Mouse (Mus musculus): ENCODE measurements around the gene Mrgpra9. TPM values are rescaled to one million over a fixed set of nuclear protein-coding genes. Genes with fewer than 3 reads are reported as not detected.
"Not testable (repeated sequence)": the region's sequence is repeated elsewhere in the genome, so short reads cannot be mapped to it uniquely, and the experiment has no call there.

The Mrgpra9 gene
- polyA plus RNA-seq (2015; fragmentation: Nextera tagmentation; extraction: Ambion mirVana) = not detected in 2 replicates

DNA sequence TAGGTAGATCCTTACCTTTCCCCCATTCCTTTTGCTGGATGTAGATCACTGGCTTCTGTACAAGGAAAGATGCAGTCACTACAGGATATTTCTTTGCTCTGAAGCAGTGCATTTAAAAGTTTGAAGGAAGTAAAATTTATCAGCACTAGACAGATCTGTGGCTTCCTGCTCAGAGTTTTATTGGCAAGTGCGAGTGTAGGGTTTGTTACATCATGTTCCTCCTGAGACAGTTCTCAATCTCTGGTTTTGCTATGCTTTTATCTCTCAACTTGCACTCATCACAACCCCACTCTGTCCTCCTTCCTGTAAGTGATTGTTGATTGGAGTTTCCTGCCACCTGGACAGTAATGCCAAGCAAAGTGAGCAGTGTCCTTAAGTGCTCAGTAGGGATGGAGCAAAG lies at the start of gene Mrgpra9:
Gene Mrgpra9 (minus strand): TSS at position 79 of the 400 bp plus-strand sequence.
- no peak within 1 kb of the TSS for H3K9ac ChIP-seq (replicated peaks; ENCODE audit: low read length)
- no peak within 1 kb of the TSS for H3K27ac ChIP-seq (ENCODE audit: low read length)
- no peaks in the 10 kb centered on the region for H3K36me3 ChIP-seq (ENCODE audit: insufficient read depth, low read length)
- ATAC-seq (ENCODE audit: low FRiP score, low TSS enrichment) = no peak
- H3K27me3 ChIP-seq (ENCODE audit: insufficient read depth, low read length) = no peaks in the 10 kb centered on the region
- no peak within 1 kb of the TSS for H3K4me3 ChIP-seq (ENCODE audit: low read length)
- H3K4me1 ChIP-seq (ENCODE audit: insufficient read depth, low read length) = no peaks in the 10 kb centered on the region
- no peaks in the 10 kb centered on the region for H3K9me3 ChIP-seq (ENCODE audit: low read length)
- H3K4me2 ChIP-seq (replicated peaks; ENCODE audit: low read depth, low read length) = no peak within 1 kb of the TSS
- WGBS = 79% methylated on average over 1 of the region's 1 CpGs

DNA sequence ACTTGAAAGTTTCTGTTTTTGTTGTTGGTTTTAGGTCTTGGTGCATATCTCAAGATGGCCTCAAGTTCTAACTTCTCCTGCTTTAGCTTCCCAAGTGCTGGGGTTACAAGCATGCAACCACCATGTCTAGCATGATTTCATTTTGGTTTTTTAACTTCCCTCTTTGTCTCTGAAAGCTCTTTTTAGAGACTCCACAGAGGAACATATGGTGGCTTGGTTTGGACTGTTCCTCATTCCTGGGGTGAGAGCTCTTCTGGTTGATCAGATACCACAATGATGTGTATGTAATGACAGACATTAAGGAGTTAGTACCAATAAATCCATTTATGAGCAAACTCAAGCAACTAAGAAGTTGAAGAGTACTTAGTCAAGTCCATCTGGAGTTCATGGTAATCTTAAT lies 47.0 kb upstream of the Mrgpra9 start:
- not testable (repeated sequence) for H3K4me1 ChIP-seq (ENCODE audit: insufficient read depth, low read length); H3K27ac ChIP-seq (ENCODE audit: low read length); H3K4me2 ChIP-seq (replicated peaks; ENCODE audit: low read depth, low read length); H3K9me3 ChIP-seq (ENCODE audit: low read length); H3K9ac ChIP-seq (replicated peaks; ENCODE audit: low read length); H3K36me3 ChIP-seq (ENCODE audit: insufficient read depth, low read length); H3K4me3 ChIP-seq (ENCODE audit: low read length); ATAC-seq (ENCODE audit: low FRiP score, low TSS enrichment); H3K27me3 ChIP-seq (ENCODE audit: insufficient read depth, low read length)

DNA sequence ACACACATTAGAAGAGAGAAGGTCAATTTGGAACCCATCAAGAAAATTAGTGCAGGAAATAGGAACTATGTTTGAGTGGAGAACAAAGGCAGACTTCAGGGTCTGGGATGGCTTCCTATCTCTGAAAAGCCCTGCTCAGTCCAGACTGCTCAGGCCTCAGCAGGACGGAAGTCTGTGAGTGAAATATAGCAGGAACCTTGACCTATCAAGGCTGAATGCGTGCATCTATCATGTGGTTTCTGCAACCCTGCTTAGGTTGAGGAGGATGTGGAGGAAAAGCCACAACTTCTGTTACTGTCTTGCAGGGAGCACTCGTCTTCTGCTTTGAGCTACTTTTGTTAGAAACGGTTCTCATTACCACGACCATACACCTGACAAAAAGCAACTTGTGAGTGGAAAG lies 18.9 kb upstream of the Mrgpra9 start:
- 90% methylated on average over 5 of the region's 5 CpGs for WGBS
- H3K27ac ChIP-seq (ENCODE audit: low read length); H3K36me3 ChIP-seq (ENCODE audit: insufficient read depth, low read length); H3K9me3 ChIP-seq (ENCODE audit: low read length); H3K4me1 ChIP-seq (ENCODE audit: insufficient read depth, low read length); H3K9ac ChIP-seq (replicated peaks; ENCODE audit: low read length); ATAC-seq (ENCODE audit: low FRiP score, low TSS enrichment); H3K27me3 ChIP-seq (ENCODE audit: insufficient read depth, low read length); H3K4me3 ChIP-seq (ENCODE audit: low read length); H3K4me2 ChIP-seq (replicated peaks; ENCODE audit: low read depth, low read length): not testable (repeated sequence)

GRCm38 (mm10) chr7:47244658-47245057 lies 8.0 kb downstream of the Mrgpra9 start:
- no peak overlapping the region for H3K4me3 ChIP-seq (ENCODE audit: low read length)
- H3K36me3 ChIP-seq (ENCODE audit: insufficient read depth, low read length) = no peaks in the 10 kb centered on the region
- no peaks in the 10 kb centered on the region for H3K4me1 ChIP-seq (ENCODE audit: insufficient read depth, low read length)
- no peak overlapping the region for H3K4me2 ChIP-seq (replicated peaks; ENCODE audit: low read depth, low read length)
- H3K9ac ChIP-seq (replicated peaks; ENCODE audit: low read length) = no peak overlapping the region
- ATAC-seq (ENCODE audit: low FRiP score, low TSS enrichment) = no peak
- 61% methylated on average over 3 of the region's 3 CpGs for WGBS
- H3K9me3 ChIP-seq (ENCODE audit: low read length) = no peaks in the 10 kb centered on the region; the same call in 1 of the 2 replicates
- H3K27ac ChIP-seq (ENCODE audit: low read length) = no peak overlapping the region
- no peaks in the 10 kb centered on the region for H3K27me3 ChIP-seq (ENCODE audit: insufficient read depth, low read length)

GRCm38 (mm10) chr7:47204830-47205229 lies 47.8 kb downstream of the Mrgpra9 start, which contains the start of gene Mrgpra6:
TSS of gene Mrgpra6 (minus strand) at chr7:47204920.
- Histone ChIP-seq H3K27ac (ENCODE audit: low read length) (no peak within 1 kb of the TSS), H3K36me3 (ENCODE audit: insufficient read depth, low read length) (no peaks in the 10 kb centered on the region), H3K9me3 (ENCODE audit: low read length) (no peaks in the 10 kb centered on the region), H3K27me3 (ENCODE audit: insufficient read depth, low read length) (no peaks in the 10 kb centered on the region), H3K9ac (replicated peaks; ENCODE audit: low read length) (no peak within 1 kb of the TSS), H3K4me2 (replicated peaks; ENCODE audit: low read depth, low read length) (no peak within 1 kb of the TSS), H3K4me1 (ENCODE audit: insufficient read depth, low read length) (no peaks in the 10 kb centered on the region), H3K4me3 (ENCODE audit: low read length) (no peak within 1 kb of the TSS)
- ATAC-seq (ENCODE audit: low FRiP score, low TSS enrichment) = no peak
- WGBS = 78% methylated on average over 4 of the region's 4 CpGs

GRCm38 (mm10) chr7:47195271-47195670 lies 57.4 kb downstream of the Mrgpra9 start:
- Histone ChIP-seq H3K9me3 (ENCODE audit: low read length) (peaks cover 3% of the 10 kb centered on the region; the same call in 1 of the 2 replicates), H3K4me1 (ENCODE audit: insufficient read depth, low read length) (no peaks in the 10 kb centered on the region), H3K4me2 (replicated peaks; ENCODE audit: low read depth, low read length) (no peak overlapping the region), H3K9ac (replicated peaks; ENCODE audit: low read length) (no peak overlapping the region), H3K27me3 (ENCODE audit: insufficient read depth, low read length) (no peaks in the 10 kb centered on the region), H3K27ac (ENCODE audit: low read length) (no peak overlapping the region), H3K4me3 (ENCODE audit: low read length) (no peak overlapping the region), H3K36me3 (ENCODE audit: insufficient read depth, low read length) (no peaks in the 10 kb centered on the region)
- no peak for ATAC-seq (ENCODE audit: low FRiP score, low TSS enrichment)
- WGBS = 58% methylated on average over 1 of the region's 1 CpGs

Other genes starting within 250 kb of the Mrgpra9 start
- gene Spty2d1, start 244.4 kb downstream of the Mrgpra9 start, polyA plus RNA-seq (2015; fragmentation: Nextera tagmentation; extraction: Ambion mirVana) = 20.9 and 21.1 TPM in 2 replicates
- gene Tmem86a, start 202.2 kb downstream of the Mrgpra9 start, polyA plus RNA-seq (2015; fragmentation: Nextera tagmentation; extraction: Ambion mirVana) = 34.8 and 35.8 TPM in 2 replicates
- gene Ptpn5, start 119.2 kb downstream of the Mrgpra9 start, polyA plus RNA-seq (2015; fragmentation: Nextera tagmentation; extraction: Ambion mirVana) = 0.89 and 0.90 TPM in 2 replicates
- gene Mrgpra6, start 47.9 kb downstream of the Mrgpra9 start, polyA plus RNA-seq (2015; fragmentation: Nextera tagmentation; extraction: Ambion mirVana) = not detected in 2 replicates
- gene Mrgpra1, start 101.4 kb upstream of the Mrgpra9 start, polyA plus RNA-seq (2015; fragmentation: Nextera tagmentation; extraction: Ambion mirVana) = not detected in 2 replicates
- not detected in 2 replicates for gene Mrgpra2a, start 199.3 kb upstream of the Mrgpra9 start, polyA plus RNA-seq (2015; fragmentation: Nextera tagmentation; extraction: Ambion mirVana)

Data from kidney, embryonic 16.5 days (tissue).